Mouse (Mus musculus): ENCODE results near the gene Cecr2. TPM values are rescaled to one million over a fixed set of nuclear protein-coding genes. Genes with fewer than 3 reads are reported as not detected.

The Cecr2 gene
- polyA plus RNA-seq, 1 experiment from 2014 or later: 3.9 TPM

DNA sequence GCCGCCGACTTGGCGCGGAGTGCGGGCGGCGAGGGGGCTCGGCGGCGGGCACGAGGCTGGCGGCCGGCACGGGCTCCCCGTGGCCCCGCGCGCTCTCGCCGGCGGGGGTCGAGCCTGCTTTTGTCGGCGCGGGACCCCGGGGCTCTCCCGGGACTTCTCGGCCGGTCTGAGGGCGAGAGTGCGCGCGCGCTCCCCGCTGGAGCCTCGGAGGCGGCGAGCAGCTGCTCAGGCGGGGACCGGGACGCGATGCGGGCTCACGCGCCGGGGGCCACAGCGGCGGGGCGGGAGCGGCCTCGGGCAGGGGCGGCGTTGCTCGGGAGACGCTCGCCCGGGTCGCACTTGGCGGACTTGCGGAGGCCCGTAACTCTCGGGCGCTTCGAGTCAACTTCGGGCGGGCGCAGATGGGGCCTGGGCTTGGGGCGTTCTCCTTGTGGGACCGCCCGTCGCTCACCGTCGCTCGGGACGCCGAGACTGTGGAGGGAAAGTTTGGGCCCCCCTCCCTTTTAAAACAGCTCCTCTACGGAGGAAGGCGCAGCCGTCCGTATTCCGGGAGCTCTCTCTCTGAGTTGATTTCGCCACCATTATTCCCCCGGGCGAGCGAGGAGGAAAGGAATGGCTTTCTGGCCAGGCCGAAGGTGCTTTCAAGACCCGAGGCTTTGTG, 722 bp downstream of the Cecr2 start:
- H3K27me3 ChIP-seq (ENCODE audit: insufficient read depth, low read length): no peaks in the 10 kb centered on the region
- ATAC-seq (ENCODE audit: low FRiP score, low TSS enrichment): peak; percentile 32
- H3K9me3 ChIP-seq (ENCODE audit: low read length): no peaks in the 10 kb centered on the region
- peak overlapping the region; percentile 87 for H3K9ac ChIP-seq (replicated peaks; ENCODE audit: low read length)
- peak overlapping the region; percentile 80 for H3K4me2 ChIP-seq (replicated peaks; ENCODE audit: low read depth, low read length)
- peaks cover 13% of the 10 kb centered on the region for H3K4me1 ChIP-seq (ENCODE audit: insufficient read depth, low read length)
- peak overlapping the region; percentile 84 for H3K4me3 ChIP-seq (ENCODE audit: low read length)
- WGBS: under 1% methylated on average over 57 of the region's 87 CpGs
- H3K27ac ChIP-seq (ENCODE audit: low read length): peak overlapping the region; percentile 97
- no peaks in the 10 kb centered on the region for H3K36me3 ChIP-seq (ENCODE audit: insufficient read depth, low read length)

DNA sequence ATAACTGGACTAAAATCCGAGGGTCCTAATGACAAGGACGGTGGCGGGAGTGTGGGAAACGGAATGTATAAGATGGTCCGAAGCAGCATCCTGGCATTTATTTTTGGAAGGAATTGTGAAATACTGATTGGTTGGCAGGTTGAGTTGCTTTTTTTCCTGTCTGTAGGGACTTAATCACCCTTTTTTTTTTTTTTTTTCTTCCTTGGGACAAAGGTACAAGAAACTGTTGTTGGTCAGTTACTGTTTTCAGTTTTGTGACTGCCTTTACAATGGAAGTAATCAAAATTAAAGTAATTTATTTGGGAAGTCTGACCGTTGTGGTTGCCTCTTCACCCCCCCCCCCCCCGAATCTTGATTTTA, 1.2 kb downstream of the Cecr2 start:
- H3K27ac ChIP-seq (ENCODE audit: low read length): peak overlapping the region; percentile 97

GRCm38 (mm10) chr6:120667911-120668310, 1.7 kb downstream of the Cecr2 start:
- H3K9ac ChIP-seq (replicated peaks; ENCODE audit: low read length): peak overlapping the region; percentile 27

More for the DNA sequence above, 1.2 kb downstream of the Cecr2 start:
- ATAC-seq (ENCODE audit: low FRiP score, low TSS enrichment): no peak
- 2% methylated on average over 7 of the region's 7 CpGs for WGBS
- Histone ChIP-seq H3K9me3 (ENCODE audit: low read length) (no peaks in the 10 kb centered on the region), H3K36me3 (ENCODE audit: insufficient read depth, low read length) (no peaks in the 10 kb centered on the region), H3K4me1 (ENCODE audit: insufficient read depth, low read length) (peaks cover 13% of the 10 kb centered on the region), H3K9ac (replicated peaks; ENCODE audit: low read length) (peak overlapping the region; percentile 87), H3K4me2 (replicated peaks; ENCODE audit: low read depth, low read length) (peak overlapping the region; percentile 80), H3K27me3 (ENCODE audit: insufficient read depth, low read length) (no peaks in the 10 kb centered on the region), H3K4me3 (ENCODE audit: low read length) (peak overlapping the region; percentile 84)

DNA sequence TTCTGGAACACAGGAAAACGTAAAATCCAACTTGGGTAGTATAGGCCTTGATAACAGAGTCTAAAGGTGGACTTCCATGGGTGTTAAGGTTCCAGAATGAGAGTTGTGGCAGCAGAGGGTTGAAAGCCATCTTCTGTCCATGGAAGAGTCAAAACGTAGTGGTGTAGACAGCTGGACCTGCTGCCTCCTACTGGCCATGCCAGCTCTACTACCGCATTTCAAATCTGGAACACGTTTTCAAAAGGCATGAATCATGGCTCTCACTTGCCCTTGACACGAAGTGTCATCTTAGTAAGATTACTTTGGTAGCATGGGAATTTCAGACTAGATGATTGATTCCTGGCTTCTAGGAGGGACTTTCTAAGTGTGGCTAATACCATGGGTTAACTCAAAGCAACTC, 8.0 kb downstream of the Cecr2 start:
- Histone ChIP-seq H3K27me3 (ENCODE audit: insufficient read depth, low read length) (no peaks in the 10 kb centered on the region), H3K9ac (replicated peaks; ENCODE audit: low read length) (no peak overlapping the region), H3K4me1 (ENCODE audit: insufficient read depth, low read length) (0 out of 2 replicates have a peak, but pooled peaks cover 4% of the 10 kb centered on the region), H3K27ac (ENCODE audit: low read length) (no peak overlapping the region), H3K36me3 (ENCODE audit: insufficient read depth, low read length) (no peaks in the 10 kb centered on the region), H3K4me2 (replicated peaks; ENCODE audit: low read depth, low read length) (no peak overlapping the region), H3K4me3 (ENCODE audit: low read length) (no peak overlapping the region), H3K9me3 (ENCODE audit: low read length) (no peaks in the 10 kb centered on the region)
- 71% methylated on average over 5 of the region's 5 CpGs for WGBS
- ATAC-seq (ENCODE audit: low FRiP score, low TSS enrichment): no peak

More at GRCm38 (mm10) chr6:120667911-120668310, 1.7 kb downstream of the Cecr2 start:
- WGBS: 12% methylated on average over 7 of the region's 7 CpGs
- no peaks in the 10 kb centered on the region for H3K9me3 ChIP-seq (ENCODE audit: low read length)
- no peak overlapping the region for H3K27ac ChIP-seq (ENCODE audit: low read length)
- ATAC-seq (ENCODE audit: low FRiP score, low TSS enrichment): no peak
- H3K4me2 ChIP-seq (replicated peaks; ENCODE audit: low read depth, low read length): peak overlapping the region; percentile 80
- peak overlapping the region; percentile 84 for H3K4me3 ChIP-seq (ENCODE audit: low read length)
- peaks cover 13% of the 10 kb centered on the region for H3K4me1 ChIP-seq (ENCODE audit: insufficient read depth, low read length)
- no peaks in the 10 kb centered on the region for H3K36me3 ChIP-seq (ENCODE audit: insufficient read depth, low read length)
- no peaks in the 10 kb centered on the region for H3K27me3 ChIP-seq (ENCODE audit: insufficient read depth, low read length)

DNA sequence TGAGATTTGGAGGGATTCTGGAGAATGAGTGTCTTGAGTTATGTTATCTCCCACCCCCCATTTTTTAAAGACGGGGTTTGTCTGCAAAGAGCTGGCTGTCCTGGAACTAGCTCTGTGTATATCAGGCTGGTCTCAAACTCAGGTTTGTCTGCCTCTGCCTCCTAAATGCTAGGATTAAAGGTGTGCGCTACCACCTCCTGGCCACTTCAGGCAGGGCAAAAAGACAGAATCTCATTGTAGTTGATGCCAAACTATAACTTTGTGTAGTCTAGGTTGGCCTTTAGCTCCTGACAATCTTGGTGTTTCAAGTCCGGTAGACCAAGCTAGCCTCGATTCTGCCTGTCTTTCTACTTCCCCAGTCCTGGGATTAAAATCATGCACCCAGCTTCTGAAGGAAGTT, 8.7 kb downstream of the Cecr2 start:
- Histone ChIP-seq H3K9me3 (ENCODE audit: low read length) (no peaks in the 10 kb centered on the region), H3K4me1 (ENCODE audit: insufficient read depth, low read length) (0 out of 2 replicates have a peak, but pooled peaks cover 4% of the 10 kb centered on the region), H3K9ac (replicated peaks; ENCODE audit: low read length) (no peak overlapping the region), H3K4me2 (replicated peaks; ENCODE audit: low read depth, low read length) (no peak overlapping the region), H3K27ac (ENCODE audit: low read length) (no peak overlapping the region), H3K27me3 (ENCODE audit: insufficient read depth, low read length) (no peaks in the 10 kb centered on the region), H3K4me3 (ENCODE audit: low read length) (no peak overlapping the region), H3K36me3 (ENCODE audit: insufficient read depth, low read length) (no peaks in the 10 kb centered on the region)
- ATAC-seq (ENCODE audit: low FRiP score, low TSS enrichment): no peak
- WGBS: 89% methylated on average over 4 of the region's 4 CpGs

DNA sequence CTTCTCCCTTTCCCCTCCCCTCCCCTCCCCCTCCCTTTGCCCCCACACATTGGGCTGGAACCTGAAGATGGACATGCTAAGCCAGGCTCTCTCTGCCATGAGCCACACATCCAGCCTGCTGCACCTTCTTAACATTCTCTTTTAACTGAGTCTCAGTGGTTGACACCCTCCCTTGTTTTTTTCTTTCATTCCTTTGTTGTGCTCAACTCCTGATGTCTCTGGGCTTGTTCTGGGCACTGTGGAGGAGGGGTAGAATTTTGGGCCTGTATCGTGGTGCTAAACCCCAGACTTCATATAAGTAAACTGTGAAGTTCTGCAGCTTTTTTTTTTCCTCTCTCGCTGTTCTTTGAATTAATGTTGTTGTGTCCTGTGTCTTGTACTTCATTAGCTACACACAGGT, 9.8 kb downstream of the Cecr2 start:
- no peak for ATAC-seq (ENCODE audit: low FRiP score, low TSS enrichment)
- no peak overlapping the region for H3K27ac ChIP-seq (ENCODE audit: low read length)
- H3K36me3 ChIP-seq (ENCODE audit: insufficient read depth, low read length): no peaks in the 10 kb centered on the region
- H3K27me3 ChIP-seq (ENCODE audit: insufficient read depth, low read length): no peaks in the 10 kb centered on the region
- H3K9ac ChIP-seq (replicated peaks; ENCODE audit: low read length): no peak overlapping the region
- no peaks in the 10 kb centered on the region for H3K9me3 ChIP-seq (ENCODE audit: low read length)
- 70% methylated on average over 2 of the region's 2 CpGs for WGBS
- H3K4me2 ChIP-seq (replicated peaks; ENCODE audit: low read depth, low read length): no peak overlapping the region
- H3K4me1 ChIP-seq (ENCODE audit: insufficient read depth, low read length): 0 out of 2 replicates have a peak, but pooled peaks cover 4% of the 10 kb centered on the region
- no peak overlapping the region for H3K4me3 ChIP-seq (ENCODE audit: low read length)

DNA sequence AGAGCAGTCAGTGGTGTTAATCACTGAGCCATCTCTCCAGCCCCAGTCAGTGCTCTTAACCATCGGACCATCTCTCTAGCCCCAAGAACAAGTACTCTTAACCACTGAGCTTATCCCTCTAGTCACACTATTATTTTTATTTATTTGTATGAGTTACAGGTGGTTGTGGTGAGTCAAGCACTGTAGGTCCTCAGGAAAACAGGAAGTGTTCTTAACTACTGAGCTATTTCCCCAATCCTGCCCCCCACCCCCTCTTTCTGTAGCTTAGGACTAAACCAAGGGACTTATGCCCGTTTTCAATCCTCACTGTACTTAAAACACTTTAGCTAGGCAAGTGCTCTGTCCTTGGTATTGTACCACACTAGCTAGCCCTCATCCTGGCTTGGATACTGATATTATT, 17.2 kb downstream of the Cecr2 start:
- Histone ChIP-seq H3K9ac (replicated peaks; ENCODE audit: low read length) (no peak overlapping the region), H3K4me2 (replicated peaks; ENCODE audit: low read depth, low read length) (no peak overlapping the region), H3K27me3 (ENCODE audit: insufficient read depth, low read length) (no peaks in the 10 kb centered on the region), H3K4me3 (ENCODE audit: low read length) (no peak overlapping the region), H3K4me1 (ENCODE audit: insufficient read depth, low read length) (no peaks in the 10 kb centered on the region), H3K27ac (ENCODE audit: low read length) (no peak overlapping the region), H3K9me3 (ENCODE audit: low read length) (no peaks in the 10 kb centered on the region), H3K36me3 (ENCODE audit: insufficient read depth, low read length) (no peaks in the 10 kb centered on the region)
- ATAC-seq (ENCODE audit: low FRiP score, low TSS enrichment): no peak
- WGBS: 80% methylated on average over 2 of the region's 2 CpGs

DNA sequence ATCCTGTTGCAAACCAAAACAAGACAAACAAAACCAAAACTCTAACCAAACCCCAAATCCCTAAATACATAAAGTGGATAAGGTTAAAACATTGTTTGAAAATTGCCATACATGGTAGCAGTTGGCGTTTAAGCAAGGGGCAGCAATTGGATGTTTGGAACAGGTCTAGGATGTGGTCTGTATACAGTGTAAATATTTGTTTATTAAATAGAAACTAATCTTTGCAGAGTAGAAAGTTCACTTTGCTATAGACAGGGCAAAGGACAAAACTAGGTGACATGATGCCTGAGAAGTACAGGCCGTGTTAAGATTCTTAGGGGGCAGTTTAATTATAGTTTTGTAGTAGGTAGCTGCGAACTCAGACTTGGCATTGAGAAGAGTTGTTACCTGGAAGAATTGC, 18.6 kb downstream of the Cecr2 start:
- H3K36me3 ChIP-seq (ENCODE audit: insufficient read depth, low read length): no peaks in the 10 kb centered on the region
- 95% methylated on average over 3 of the region's 3 CpGs for WGBS
- no peaks in the 10 kb centered on the region for H3K4me1 ChIP-seq (ENCODE audit: insufficient read depth, low read length)
- no peak overlapping the region for H3K27ac ChIP-seq (ENCODE audit: low read length)
- no peak overlapping the region for H3K9ac ChIP-seq (replicated peaks; ENCODE audit: low read length)
- no peaks in the 10 kb centered on the region for H3K27me3 ChIP-seq (ENCODE audit: insufficient read depth, low read length)
- no peak overlapping the region for H3K4me3 ChIP-seq (ENCODE audit: low read length)
- no peak for ATAC-seq (ENCODE audit: low FRiP score, low TSS enrichment)
- H3K9me3 ChIP-seq (ENCODE audit: low read length): no peaks in the 10 kb centered on the region
- no peak overlapping the region for H3K4me2 ChIP-seq (replicated peaks; ENCODE audit: low read depth, low read length)

GRCm38 (mm10) chr6:120686872-120687650, 20.9 kb downstream of the Cecr2 start:
- Histone ChIP-seq H3K4me2 (replicated peaks; ENCODE audit: low read depth, low read length) (no peak overlapping the region), H3K4me1 (ENCODE audit: insufficient read depth, low read length) (no peaks in the 10 kb centered on the region), H3K27me3 (ENCODE audit: insufficient read depth, low read length) (no peaks in the 10 kb centered on the region), H3K4me3 (ENCODE audit: low read length) (no peak overlapping the region), H3K36me3 (ENCODE audit: insufficient read depth, low read length) (no peaks in the 10 kb centered on the region), H3K27ac (ENCODE audit: low read length) (no peak overlapping the region), H3K9ac (replicated peaks; ENCODE audit: low read length) (no peak overlapping the region), H3K9me3 (ENCODE audit: low read length) (no peaks in the 10 kb centered on the region)
- no peak for ATAC-seq (ENCODE audit: low FRiP score, low TSS enrichment)
- WGBS: 85% methylated on average over 5 of the region's 5 CpGs

- Histone ChIP-seq H3K9ac (replicated peaks; ENCODE audit: low read length) (no peak overlapping the region), H3K36me3 (ENCODE audit: insufficient read depth, low read length) (no peaks in the 10 kb centered on the region), H3K4me3 (ENCODE audit: low read length) (no peak overlapping the region), H3K9me3 (ENCODE audit: low read length) (no peaks in the 10 kb centered on the region), H3K27me3 (ENCODE audit: insufficient read depth, low read length) (no peaks in the 10 kb centered on the region), H3K4me2 (replicated peaks; ENCODE audit: low read depth, low read length) (no peak overlapping the region), H3K4me1 (ENCODE audit: insufficient read depth, low read length) (no peaks in the 10 kb centered on the region), H3K27ac (ENCODE audit: low read length) (no peak overlapping the region)
- ATAC-seq (ENCODE audit: low FRiP score, low TSS enrichment): no peak
- 25% methylated on average over 4 of the region's 4 CpGs for WGBS
Observed at GRCm38 (mm10) chr6:120700221-120700620, 34.1 kb downstream of the Cecr2 start.

Measured in kidney, embryonic 16.5 days (tissue).